Mouse (Mus musculus): ENCODE measurements at regions not wholly inside any gene's neighbourhood (a gene's known extent, or its start where the extent isn't known, plus 50 kb on each side); places are given as distances from the start of the nearest gene placed in this dataset.
A peak's percentile ranks its signal among the peaks of the same experiment; 100 is the strongest.

DNA sequence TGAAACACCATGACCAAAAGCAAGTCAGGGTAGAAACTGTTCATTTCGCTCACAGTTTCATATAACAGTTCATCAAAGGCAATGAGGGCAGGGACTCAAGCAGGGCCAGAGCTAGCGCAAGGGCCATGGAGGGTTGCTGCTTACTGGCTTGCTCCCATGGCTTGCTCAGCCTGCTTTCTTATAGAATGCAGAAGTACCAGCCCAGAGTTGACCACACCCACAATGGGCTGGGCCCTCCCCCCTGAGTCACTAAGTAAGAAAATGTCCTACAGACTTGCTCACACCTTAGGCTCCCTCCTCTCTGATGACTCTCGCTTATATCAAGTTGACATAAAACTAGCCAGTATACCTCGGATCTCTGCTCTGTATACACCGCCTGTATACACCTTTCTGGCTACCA is 135.5 kb upstream of the Top1 start:
- ATAC-seq, result no peak
- H3K36me3 ChIP-seq (replicated peaks; ENCODE audit: insufficient read depth, low read length), result no peaks in the 10 kb centered on the region
- WGBS (ENCODE audit: insufficient replicate concordance), result 77% methylated on average over 5 of the region's 5 CpGs
- H3K4me1 ChIP-seq (ENCODE audit: insufficient read depth), result no peaks in the 10 kb centered on the region
- DNase-seq, result no peak
- no peak overlapping the region for H3K4me2 ChIP-seq (ENCODE audit: low read depth, low read length)
- H3K4me3 ChIP-seq (ENCODE audit: low read depth, low read length), result no peak overlapping the region
- no peaks in the 10 kb centered on the region for H3K27me3 ChIP-seq (ENCODE audit: insufficient read depth, low read length)
- TF ChIP-seq CTCF (IDR thresholded peaks at IDR 0.05; ENCODE audit: low read depth), result no peak
- no peak for TF ChIP-seq EP300 (IDR thresholded peaks at IDR 0.05; ENCODE audit: low read depth)
- H3K27ac ChIP-seq (ENCODE audit: low read depth), result no peak overlapping the region
- no peaks in the 10 kb centered on the region for H3K9me3 ChIP-seq (ENCODE audit: low read length)
- H3K9ac ChIP-seq (replicated peaks), result no peak overlapping the region

DNA sequence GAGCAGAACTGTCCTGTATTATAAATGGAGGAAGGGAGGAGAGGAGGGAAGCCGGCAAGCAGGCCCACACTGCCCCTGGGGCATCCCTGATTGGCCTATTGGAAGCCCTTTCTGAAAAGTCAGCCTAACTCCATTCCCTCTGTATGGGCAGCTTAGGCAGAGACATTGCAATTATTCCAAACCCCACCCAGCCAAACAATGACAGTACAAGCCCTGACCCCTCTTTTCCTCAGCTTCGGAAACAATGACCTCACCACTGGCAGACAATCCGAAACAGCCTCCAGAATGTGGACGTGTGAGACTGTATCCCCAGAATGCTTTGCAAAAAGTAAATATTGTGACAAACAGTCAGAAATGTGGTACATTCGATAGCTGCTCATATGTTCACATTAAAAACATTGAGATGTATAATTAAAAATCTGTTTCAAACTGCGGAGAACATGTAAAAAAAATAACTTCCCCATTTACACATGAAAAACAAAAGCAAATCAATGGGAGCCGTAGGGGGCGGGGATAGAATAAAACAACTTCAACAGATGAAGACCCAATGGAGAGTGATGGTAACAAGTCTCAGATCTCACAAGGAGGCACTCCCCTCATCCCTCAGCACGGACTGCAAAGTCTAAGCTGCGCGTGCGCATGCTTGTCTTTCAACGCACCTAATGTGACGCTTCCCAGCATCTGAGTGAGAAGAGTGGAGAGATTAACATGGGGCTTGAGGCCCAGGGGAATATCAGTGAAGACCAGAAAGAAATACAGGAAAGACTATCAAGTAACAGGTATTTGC is 134.9 kb upstream of the Top1 start:
- TF ChIP-seq CTCF (IDR thresholded peaks at IDR 0.05; ENCODE audit: low read depth) (no peak), EP300 (IDR thresholded peaks at IDR 0.05; ENCODE audit: low read depth) (no peak)
- H3K27ac ChIP-seq (ENCODE audit: low read depth), result no peak overlapping the region
- no peak for ATAC-seq
- no peaks in the 10 kb centered on the region for H3K36me3 ChIP-seq (replicated peaks; ENCODE audit: insufficient read depth, low read length)
- 51% methylated on average over 14 of the region's 14 CpGs for WGBS (ENCODE audit: insufficient replicate concordance)
- no peaks in the 10 kb centered on the region for H3K27me3 ChIP-seq (ENCODE audit: insufficient read depth, low read length)
- no peak overlapping the region for H3K4me2 ChIP-seq (ENCODE audit: low read depth, low read length)
- no peaks in the 10 kb centered on the region for H3K4me1 ChIP-seq (ENCODE audit: insufficient read depth)
- H3K9me3 ChIP-seq (ENCODE audit: low read length), result no peaks in the 10 kb centered on the region
- no peak overlapping the region for H3K4me3 ChIP-seq (ENCODE audit: low read depth, low read length)
- DNase-seq, result no peak
- no peak overlapping the region for H3K9ac ChIP-seq (replicated peaks)

DNA sequence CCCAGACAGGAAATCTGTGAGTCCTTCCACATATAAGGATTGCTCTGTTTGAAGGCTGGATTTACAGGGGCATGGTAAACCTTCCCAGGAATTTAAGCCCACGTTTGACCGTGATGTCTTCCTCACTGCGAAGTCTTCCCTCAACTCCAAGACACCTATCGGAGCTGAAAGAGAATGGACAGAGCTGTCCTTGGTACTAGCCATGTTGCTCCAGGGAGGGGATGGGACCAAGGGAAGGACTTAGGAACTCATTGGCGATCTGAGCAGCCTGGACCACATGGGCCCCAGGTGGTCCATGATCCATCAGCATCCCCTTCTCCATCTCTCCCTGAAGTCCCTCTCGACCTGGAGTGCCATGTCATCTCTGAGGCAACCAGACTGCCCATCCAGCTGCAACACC is 130.1 kb upstream of the Top1 start:
- TF ChIP-seq EP300 (IDR thresholded peaks at IDR 0.05; ENCODE audit: low read depth), result no peak
- TF ChIP-seq CTCF (IDR thresholded peaks at IDR 0.05; ENCODE audit: low read depth), result no peak
- DNase-seq (no peak), ATAC-seq (no peak)
- Histone ChIP-seq H3K27ac (ENCODE audit: low read depth) (no peak overlapping the region), H3K36me3 (replicated peaks; ENCODE audit: insufficient read depth, low read length) (no peaks in the 10 kb centered on the region), H3K9ac (replicated peaks) (no peak overlapping the region), H3K27me3 (ENCODE audit: insufficient read depth, low read length) (no peaks in the 10 kb centered on the region), H3K4me3 (ENCODE audit: low read depth, low read length) (no peak overlapping the region), H3K9me3 (ENCODE audit: low read length) (no peaks in the 10 kb centered on the region), H3K4me1 (ENCODE audit: insufficient read depth) (no peaks in the 10 kb centered on the region), H3K4me2 (ENCODE audit: low read depth, low read length) (no peak overlapping the region)
- WGBS (ENCODE audit: insufficient replicate concordance), result 33% methylated on average over 6 of the region's 6 CpGs

DNA sequence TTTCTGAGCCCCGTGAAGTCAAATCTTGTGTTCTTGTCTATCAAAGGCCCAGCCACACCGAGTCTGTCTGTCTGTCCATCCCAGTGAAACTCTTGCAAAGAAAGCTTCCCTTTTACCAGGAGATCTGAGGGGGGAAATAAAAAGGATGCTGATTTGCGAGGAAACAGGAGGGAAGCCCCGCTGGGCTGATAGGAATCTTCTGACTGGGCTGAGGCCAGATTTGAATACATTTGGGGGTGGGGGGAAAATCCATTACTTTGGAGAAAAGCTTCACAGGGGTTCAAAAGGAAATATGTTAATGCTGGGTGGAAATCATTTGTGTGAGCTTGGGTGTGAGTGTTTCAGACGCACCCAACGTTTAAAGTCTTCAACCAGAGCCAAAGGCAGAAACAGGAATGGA is 129.2 kb upstream of the Top1 start:
- TF ChIP-seq CTCF (IDR thresholded peaks at IDR 0.05; ENCODE audit: low read depth) (no peak), EP300 (IDR thresholded peaks at IDR 0.05; ENCODE audit: low read depth) (no peak)
- no peak for DNase-seq
- H3K9ac ChIP-seq (replicated peaks), result no peak overlapping the region
- no peak for ATAC-seq
- H3K4me3 ChIP-seq (ENCODE audit: low read depth, low read length), result no peak overlapping the region
- WGBS (ENCODE audit: insufficient replicate concordance), result 26% methylated on average over 6 of the region's 6 CpGs
- H3K4me1 ChIP-seq (ENCODE audit: insufficient read depth), result no peaks in the 10 kb centered on the region
- H3K9me3 ChIP-seq (ENCODE audit: low read length), result no peaks in the 10 kb centered on the region
- H3K27me3 ChIP-seq (ENCODE audit: insufficient read depth, low read length), result no peaks in the 10 kb centered on the region
- no peaks in the 10 kb centered on the region for H3K36me3 ChIP-seq (replicated peaks; ENCODE audit: insufficient read depth, low read length)
- no peak overlapping the region for H3K27ac ChIP-seq (ENCODE audit: low read depth)
- H3K4me2 ChIP-seq (ENCODE audit: low read depth, low read length), result no peak overlapping the region

DNA sequence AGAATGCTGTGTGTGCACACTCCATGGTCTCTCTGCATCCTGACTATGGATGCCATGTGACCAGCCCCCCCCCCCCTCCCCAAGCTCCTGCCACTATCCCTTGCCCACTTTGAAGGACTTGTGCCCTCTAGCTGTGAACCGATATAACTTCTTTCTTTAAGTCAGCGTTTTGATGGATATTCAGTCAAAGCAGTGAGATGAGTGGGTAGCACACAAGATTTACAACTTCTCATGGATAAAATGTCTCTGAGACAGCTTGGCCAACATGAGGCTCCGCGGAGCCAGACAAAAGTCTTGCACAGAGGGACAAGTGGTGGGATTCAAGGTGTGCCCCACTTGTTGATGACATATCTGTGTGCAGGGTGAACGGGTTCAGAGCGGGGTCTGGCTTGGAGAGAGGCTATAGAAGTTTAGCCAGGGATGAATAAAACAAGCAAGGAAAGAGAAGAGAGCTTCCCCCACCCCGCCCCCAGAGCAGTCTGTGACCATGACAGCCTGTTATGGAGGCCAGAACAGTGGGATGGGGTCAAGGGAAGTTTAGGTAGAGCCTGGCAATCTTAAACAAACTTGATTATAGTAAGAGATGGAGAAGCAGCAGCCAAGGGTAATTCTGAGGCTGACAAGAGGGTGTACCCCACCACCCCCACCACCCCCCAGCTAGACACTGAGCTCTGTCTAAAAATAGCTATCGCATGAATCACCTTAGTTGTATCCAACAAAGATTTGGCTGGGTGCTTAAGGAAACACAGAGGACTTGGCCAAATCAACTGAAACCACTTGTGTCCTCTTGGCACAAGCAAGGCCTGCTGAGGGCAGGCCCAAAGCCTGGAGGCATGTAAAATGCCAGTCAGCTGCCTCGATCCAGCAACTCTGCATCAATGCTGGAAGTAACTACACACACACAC is 120.1 kb upstream of the Top1 start:
- H3K4me3 ChIP-seq (ENCODE audit: low read depth, low read length), result no peak overlapping the region
- DNase-seq (no peak), ATAC-seq (no peak)
- no peaks in the 10 kb centered on the region for H3K27me3 ChIP-seq (ENCODE audit: insufficient read depth, low read length)
- H3K4me2 ChIP-seq (ENCODE audit: low read depth, low read length), result no peak overlapping the region
- no peaks in the 10 kb centered on the region for H3K9me3 ChIP-seq (ENCODE audit: low read length)
- H3K4me1 ChIP-seq (ENCODE audit: insufficient read depth), result no peaks in the 10 kb centered on the region
- 68% methylated on average over 9 of the region's 9 CpGs for WGBS (ENCODE audit: insufficient replicate concordance)
- H3K36me3 ChIP-seq (replicated peaks; ENCODE audit: insufficient read depth, low read length), result no peaks in the 10 kb centered on the region
- H3K27ac ChIP-seq (ENCODE audit: low read depth), result no peak overlapping the region
- no peak overlapping the region for H3K9ac ChIP-seq (replicated peaks)
- no peak for TF ChIP-seq EP300 (IDR thresholded peaks at IDR 0.05; ENCODE audit: low read depth)
- no peak for TF ChIP-seq CTCF (IDR thresholded peaks at IDR 0.05; ENCODE audit: low read depth)

DNA sequence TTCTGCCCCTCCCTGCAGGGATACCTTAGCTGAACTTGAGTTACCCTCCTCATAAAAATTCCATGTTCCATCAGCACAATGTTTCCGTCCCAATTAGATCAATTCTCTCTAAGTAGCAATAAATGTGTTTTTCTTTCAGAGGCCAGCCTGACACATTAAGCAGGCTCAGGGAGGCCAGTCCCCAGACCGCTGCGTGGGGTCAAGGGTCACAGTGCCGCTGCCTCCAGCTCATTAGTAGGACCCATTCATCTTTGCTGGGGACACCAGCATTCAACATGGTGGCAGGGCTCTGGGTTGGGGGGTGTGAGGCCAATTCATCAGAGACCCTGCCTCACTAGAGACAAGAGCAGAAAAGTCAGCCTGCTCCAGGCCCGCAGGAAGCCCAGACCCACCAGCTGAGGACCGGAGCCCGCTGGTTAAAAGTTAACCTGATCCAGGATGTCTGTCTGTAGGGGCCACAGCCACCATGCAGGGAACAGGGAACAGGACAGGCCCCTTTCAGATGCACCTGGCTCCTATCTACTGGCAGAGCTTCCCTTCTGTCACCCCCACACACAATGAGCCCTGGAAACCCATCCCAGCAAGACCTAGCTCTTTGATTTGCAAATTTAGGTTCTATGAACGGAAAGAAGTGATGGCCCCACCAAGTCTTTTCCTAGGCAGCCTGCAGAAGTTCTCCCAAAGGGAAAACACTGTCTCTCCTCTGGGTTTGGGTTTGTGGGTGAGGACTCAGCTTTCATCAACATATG is 119.1 kb upstream of the Top1 start:
- Histone ChIP-seq H3K4me2 (ENCODE audit: low read depth, low read length) (0 out of 2 replicates have a peak overlapping the region, but pooled peaks have one; percentile 10), H3K27me3 (ENCODE audit: insufficient read depth, low read length) (no peaks in the 10 kb centered on the region), H3K9ac (replicated peaks) (no peak overlapping the region), H3K4me3 (ENCODE audit: low read depth, low read length) (no peak overlapping the region), H3K27ac (ENCODE audit: low read depth) (no peak overlapping the region), H3K9me3 (ENCODE audit: low read length) (no peaks in the 10 kb centered on the region), H3K36me3 (replicated peaks; ENCODE audit: insufficient read depth, low read length) (no peaks in the 10 kb centered on the region), H3K4me1 (ENCODE audit: insufficient read depth) (no peaks in the 10 kb centered on the region)
- DNase-seq (no peak), ATAC-seq (no peak)
- TF ChIP-seq EP300 (IDR thresholded peaks at IDR 0.05; ENCODE audit: low read depth) (no peak), CTCF (IDR thresholded peaks at IDR 0.05; ENCODE audit: low read depth) (no peak)
- 54% methylated on average over 8 of the region's 8 CpGs for WGBS (ENCODE audit: insufficient replicate concordance)
